Mouse (Mus musculus): Measurements from ENCODE around the gene Khdrbs1.
"Not testable (repeated sequence)": the region's sequence is repeated elsewhere in the genome, so short reads cannot be mapped to it uniquely, and the experiment has no call there.

Khdrbs1 gene

DNA sequence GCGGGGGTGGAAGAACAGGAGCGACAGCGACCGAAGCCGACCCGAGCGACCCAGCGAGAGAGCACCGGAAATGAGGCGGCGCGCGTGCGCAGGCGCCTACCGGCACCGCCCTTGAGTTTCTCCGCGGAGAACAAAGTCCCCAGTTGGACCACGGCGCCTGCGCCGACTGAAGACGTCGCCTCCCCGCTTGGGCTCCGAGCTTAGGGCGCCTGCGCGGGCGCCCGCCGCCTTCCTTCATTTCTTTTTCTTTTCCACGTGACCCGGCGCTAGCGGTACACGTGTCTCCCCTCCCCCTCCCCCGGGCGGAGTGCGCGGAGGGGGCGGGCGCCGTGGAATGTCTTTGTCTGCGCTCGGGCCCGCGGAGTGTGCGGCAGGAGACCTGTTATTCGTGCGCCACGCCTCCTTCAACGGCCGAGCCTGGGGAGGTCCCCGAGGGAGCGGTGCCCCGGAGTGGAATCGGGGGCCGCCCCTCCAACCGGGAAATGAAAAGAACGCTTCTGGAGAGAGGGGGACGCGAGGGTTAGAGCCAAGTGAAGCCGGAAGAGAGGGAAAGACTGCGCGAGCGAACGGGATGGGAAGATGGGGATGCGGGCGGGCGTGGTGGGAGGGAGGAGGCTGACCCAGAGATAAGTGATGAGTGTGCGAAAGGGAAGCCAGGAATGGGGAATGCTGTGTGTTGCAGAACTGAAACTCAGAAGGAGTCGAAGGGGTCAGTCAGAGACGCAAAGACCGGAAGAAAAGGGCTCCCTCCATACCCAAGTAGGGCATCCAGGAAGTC is at the start of gene Khdrbs1:
Gene Khdrbs1, minus strand, starts transcription at position 72 of the 778 bp plus-strand sequence.
- peak; percentile 89 for DNase-seq (ENCODE audit: low spot score)

DNA sequence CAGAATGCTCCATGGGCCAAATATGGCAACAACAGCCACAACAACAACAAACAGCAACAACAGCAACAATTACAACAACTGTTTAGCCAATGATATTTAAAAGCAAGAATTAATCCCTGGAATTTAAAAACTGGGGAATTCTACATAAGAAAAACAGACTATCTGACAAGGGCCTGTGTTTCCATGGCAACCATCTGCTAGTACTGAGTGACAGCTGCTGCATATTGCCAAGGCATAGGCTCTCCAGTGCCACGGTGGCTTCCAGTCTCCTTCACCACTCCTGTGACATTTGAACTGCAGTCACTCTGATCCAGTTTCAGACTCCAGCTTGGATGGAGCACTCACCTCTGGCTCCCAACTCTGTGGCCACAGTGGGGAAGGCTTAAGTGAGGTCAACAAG is 49.3 kb upstream of the Khdrbs1 start:
- DNase-seq (ENCODE audit: low spot score) = no peak

DNA sequence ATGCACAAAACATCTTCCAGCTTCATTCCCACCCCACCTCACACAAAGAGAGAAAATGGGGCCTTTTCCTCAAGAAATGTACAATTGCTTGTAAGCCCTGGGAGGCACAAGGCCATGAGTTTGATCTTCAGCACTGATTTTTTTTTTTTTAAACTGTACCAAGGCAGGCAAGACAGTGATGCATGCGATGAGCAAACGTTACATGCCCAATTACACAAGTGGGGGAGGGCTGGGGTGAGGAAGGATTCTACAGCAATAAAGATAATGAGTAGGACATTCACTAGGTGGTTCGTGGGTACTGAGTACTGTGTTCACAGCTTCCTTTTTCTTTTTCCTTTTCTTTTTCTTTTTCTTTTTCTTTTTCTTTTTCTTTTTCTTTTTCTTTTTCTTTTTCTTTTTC is 48.4 kb upstream of the Khdrbs1 start:
- DNase-seq (ENCODE audit: low spot score) = no peak

DNA sequence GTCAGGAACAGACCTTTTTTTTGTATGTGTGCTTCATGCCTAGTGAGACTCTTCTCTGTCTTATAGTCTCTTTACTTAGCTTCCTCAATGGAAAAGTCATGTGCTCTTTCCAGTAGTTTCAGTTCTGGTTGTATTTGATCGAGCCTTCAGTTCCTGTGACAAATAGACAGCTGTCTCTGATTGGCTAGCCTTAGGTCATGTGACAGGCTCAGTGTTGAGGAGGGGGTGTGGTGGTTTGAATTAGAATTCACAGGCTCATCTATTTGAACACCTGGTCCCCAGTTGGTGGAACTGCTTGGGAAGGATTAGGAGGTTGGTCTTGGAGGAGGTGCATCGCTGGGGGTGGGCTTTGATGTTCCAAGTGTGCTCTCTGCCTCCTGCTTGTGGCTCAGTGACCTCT is 47.5 kb upstream of the Khdrbs1 start:
- no peak for DNase-seq (ENCODE audit: low spot score)

DNA sequence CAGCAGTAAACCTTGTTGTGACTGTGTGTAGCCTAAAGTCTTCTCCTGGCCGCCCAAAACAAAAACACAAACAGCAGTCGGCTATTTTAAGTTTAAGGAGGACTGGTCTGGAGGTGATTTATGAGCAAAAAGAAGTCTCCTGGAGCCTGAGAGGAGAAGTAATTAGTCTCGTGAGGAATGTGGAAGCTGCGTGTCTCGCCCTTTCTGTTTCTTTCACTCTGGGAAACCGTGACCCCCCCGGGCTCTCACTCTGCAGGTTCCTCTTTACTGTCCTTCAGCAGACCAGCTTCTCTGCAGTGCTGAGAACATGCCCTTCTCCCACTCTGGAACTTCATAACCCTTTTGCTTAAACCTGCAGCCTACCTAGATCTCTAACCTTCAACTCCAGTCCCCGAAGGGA is 46.6 kb upstream of the Khdrbs1 start:
- DNase-seq (ENCODE audit: low spot score) = no peak

DNA sequence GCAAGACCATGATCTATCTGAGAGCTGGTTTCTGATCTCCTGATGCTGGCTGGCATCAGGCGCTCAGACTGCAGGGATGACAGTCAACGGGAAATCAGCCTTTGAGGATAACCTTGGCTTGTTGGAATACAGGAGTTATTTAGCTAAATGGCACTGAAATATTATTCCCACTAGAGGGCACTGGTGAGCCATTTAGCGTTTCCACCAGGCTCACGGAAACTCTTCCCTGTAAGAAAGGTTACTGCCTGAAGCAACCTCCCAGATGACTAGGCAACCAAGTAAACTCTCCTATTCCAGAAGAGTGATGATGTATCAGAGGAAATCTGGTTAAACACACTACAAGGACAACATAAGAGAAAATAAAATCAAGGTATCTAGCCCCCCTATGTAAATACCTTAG is 43.1 kb upstream of the Khdrbs1 start:
- no peak for DNase-seq (ENCODE audit: low spot score)

DNA sequence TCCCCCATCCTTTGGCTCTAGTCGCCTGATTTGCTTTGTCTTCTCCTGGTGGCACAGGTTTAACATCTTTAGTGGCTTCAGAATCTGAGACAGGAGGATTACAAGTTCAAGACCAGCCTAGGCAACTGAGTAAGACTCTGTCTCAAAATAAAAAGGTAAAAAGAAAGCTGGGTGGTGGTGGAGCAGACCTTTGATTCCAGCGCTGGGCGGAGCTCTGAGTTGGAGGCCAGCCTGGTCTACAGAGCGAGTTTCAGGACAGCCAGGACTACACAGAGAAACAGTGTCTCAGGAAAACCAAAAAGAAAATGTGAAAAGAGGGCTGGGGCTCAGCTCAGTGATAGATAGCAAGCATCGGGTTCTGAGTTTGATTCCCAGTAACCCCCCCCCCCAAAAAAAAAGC is 41.4 kb upstream of the Khdrbs1 start:
- DNase-seq (ENCODE audit: low spot score) = no peak

DNA sequence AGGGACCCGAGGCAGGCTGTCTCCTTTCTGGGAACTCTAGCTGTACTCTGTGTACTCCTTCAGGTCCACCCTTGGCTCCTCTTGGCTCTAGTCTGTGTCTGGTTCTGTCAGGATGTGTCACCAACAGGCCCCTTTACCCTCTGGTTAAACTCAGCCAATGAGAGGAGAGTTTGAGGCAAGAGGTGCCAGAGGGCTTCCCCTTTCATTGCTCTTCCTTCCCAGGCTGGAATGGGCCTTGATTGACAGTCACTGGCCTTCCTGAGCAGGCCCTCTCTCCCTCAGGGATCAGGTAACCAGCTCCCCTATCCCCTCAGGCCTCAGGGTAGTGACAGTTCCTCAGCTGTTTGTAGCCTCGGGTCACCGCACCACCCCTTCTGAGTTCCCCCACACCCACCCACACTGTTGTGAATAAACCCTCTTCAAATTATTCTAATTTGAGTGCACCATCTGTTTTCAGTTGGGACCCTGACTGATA is 40.8 kb upstream of the Khdrbs1 start:
- DNase-seq (ENCODE audit: low spot score) = no peak

DNA sequence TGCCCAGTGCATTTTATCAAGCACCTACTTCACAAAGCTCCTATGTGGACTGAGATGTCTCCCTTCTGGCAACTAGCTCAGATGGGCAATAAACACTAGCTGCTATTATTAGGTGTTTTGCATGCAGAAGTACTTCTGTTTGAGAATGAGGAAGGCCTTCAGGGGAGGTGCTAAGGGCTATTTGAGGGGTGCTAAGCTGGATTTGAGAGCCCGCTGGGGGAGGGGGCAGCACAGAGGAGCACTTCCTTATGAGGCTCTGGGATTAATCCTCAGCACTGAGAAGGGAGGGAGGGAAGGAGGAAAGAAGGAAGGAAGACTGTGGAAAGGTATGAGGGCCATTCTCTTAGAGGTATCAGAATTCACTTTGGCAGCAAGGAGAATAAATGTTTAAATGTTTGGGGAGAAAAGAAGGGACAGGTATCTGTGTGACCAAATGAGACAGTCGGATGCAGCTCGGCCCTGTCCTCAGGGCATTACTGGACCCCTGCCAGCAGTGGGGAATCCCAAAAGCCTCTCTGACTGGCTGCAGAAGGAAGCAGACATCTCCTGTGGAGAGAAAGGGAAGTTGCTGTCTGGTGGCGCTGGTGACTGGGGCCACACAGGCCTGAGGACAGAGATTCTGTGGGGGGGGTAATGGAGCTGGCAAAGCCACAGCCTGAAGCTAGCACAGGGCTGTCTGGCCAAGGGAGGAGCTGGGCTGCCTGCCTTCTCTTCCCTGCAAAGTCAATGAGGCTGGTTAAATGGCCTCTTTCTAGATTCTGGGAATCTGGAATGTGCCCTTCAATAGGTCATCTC is 40.0 kb upstream of the Khdrbs1 start:
- DNase-seq (ENCODE audit: low spot score) = no peak

DNA sequence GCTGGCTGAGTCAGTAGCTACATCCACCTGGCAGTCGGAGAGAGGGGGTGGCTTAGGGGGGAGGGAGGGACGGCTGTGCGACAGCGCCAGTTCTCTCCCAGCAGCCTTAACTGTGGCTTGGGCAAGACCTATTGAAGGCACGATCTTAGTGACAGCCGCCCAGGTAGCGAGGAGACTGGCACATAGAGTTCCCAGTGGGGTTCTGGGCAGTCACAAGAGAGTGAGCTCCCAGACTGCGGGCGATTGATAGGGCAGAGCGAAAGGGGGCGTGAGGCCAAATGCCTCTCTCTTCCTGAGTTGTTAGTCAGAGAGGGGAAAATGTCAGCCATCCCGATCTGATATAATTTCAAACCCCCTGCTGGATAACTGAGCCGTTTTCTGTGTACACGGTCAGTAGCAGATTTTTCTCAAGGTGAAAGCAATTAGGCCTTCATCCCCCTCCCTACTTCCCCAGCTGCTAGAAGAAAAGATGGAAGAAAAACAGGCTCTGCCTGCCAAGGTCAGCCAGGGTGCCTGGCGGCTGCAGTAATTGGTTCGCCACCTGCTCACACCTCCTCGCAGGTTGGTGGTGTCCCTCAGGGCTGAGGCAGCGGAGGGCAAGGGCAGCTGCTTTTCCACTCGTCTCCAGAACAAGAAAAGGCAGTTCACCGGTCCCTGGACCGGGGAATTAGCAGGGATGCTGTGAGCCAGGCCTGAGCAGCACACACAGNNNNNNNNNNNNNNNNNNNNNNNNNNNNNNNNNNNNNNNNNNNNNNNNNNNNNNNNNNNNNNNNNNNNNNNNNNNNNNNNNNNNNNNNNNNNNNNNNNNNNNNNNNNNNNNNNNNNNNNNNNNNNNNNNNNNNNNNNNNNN is 29.8 kb upstream of the Khdrbs1 start:
- DNase-seq (ENCODE audit: low spot score) = no peak

DNA sequence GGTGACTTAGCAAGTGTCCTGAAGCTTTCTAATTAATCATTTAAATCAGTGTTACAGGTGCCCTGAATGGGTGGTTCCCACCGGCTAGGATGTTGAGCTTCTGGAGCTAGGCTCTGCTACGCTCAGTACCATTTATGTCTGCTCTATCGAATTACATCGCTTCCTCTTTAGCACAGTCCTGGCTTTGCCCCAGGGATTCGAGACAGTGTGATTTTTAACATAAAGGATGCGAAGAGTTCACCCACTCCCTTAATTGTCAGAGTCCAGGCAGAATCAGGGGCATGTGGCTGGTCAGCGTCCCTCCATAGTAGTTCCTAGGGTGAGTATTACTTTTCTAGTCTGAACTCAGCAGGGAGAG is 29.2 kb upstream of the Khdrbs1 start:
- no peak for DNase-seq (ENCODE audit: low spot score)

DNA sequence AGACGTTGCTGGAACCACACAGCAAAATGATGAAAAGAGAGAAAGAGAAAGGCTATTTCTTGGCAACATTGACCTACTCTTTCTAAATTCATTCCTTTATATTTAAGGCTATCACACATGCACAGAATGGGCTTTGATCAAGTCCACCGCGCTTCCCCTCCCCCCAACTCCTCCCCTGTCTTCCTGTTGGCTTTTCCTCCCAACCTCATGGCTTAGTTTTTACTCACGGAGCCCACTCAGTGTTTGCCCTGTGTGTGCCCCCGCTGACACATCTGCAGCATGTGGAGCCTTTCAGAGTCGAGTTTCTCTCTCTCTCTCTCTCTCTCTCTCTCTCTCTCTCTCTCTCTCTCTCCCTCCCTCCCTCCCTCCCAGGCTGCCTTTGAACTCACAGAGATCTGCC is 28.5 kb upstream of the Khdrbs1 start:
- DNase-seq (ENCODE audit: low spot score) = no peak

DNA sequence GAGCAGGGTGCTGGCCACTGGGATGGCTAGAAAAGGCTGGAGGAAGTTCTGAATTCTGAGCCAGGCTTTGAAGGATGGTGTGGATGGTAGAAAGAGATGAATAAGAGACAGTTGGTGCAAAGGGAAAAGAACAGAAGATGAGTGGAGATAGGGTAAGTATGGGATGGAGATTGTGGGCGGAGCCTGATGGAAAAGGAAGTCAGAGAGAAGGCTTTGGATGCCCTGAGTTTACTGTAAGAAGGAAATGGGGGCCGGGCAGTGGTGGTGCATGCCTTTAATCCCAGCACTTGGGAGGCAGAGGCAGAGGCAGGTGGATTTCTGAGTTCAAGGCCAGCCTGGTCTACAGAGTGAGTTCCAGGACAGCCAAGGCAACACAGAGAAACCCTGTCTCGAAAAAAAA is 26.6 kb upstream of the Khdrbs1 start:
- not testable (repeated sequence) for DNase-seq (ENCODE audit: low spot score)

DNA sequence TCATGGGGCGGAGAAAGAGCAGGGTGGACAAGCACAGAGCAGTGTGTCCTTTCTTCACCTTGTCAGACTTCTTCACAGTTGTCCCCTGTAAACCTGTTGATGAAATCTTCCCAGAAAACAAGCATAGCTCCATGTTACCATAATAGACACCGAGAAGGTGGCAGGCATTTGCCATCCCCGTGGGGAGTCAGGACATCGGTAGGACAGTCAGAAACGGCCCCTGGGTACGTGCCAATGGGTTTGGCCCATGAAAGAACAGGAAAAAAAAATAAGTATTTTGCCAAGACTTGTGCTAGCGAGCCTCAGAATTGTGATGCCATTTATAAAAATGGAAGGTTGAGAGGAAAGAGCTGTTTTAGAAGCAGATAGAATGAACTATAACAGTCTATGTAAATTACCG is 25.7 kb upstream of the Khdrbs1 start:
- DNase-seq (ENCODE audit: low spot score) = no peak

DNA sequence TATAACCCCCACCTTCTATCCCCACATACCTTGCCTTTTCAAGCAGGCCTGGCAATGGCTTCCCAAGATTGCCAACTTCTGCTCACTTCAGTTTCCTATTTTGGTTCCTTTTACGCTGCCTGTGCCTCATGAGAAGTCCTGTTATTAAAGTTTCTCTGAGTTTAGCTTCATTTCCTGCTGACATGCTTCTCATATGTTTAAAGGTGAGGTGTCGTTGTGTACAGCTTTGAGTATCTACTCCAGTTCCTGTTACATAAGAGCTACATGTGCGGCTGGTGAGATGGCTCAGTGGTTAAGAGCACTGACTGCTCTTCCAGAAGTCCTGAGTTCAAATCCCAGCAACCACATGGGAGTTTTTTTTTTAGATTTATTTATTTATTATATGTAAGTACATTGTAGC is 23.2 kb upstream of the Khdrbs1 start:
- DNase-seq (ENCODE audit: low spot score) = no peak

DNA sequence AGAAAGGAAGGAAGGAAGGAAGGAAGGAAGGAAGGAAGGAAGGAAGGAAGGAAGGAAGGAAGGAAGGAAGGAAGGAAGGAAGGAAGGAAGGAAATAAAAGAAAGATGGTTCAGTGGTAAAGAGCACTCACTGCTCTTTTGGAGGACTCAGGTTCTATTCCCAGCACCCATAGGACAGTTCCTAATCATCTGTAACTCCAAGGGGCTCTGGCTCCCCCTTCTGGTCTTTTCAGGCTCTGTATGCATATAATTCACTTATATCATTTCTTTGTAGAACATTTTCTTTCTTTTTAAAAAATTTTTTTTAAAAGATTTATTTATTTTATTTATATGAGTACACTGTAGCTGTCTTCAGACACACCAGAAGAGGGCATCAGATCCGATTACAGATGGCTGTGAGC is 20.4 kb upstream of the Khdrbs1 start:
- DNase-seq (ENCODE audit: low spot score) = not testable (repeated sequence)

DNA sequence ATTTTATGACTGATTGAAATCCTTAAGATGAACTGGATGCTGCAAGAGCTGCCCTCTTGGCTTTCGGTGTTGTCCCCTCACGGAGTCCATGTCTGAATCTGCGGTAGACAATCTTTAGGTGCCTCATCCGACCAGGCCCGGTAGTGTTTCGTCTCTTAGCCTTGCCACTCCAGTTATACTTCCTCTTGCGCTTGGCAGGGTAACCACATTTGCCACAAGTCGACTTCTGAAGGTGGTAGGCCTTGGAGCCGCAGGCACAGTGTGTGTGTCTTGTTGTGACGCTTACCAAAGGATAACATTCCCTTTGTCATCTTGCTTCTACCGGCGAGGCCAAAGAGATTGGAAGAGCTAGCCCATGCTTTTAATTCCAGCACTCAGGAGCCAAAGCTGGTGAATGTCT is 19.5 kb upstream of the Khdrbs1 start:
- no peak for DNase-seq (ENCODE audit: low spot score)

DNA sequence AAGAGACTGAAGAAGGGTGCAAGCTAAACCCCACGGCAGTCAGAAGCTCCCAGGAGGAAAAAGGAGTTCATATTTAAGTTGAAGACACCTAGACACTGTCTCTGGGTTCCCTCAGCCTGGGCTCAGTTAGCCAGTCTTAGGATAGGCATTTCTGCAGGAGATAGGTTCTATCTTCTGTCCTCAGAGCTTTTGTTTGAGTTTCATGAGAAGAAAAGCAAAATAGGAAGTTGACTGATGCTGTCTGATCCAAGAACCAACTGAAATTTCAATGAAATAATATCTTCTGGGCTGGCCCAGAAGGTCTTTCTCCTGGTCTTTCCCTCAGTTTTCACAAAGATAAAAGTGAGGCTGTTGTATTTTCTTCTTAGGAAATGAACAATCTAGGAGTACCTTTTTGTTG is 13.4 kb upstream of the Khdrbs1 start:
- no peak for DNase-seq (ENCODE audit: low spot score)

DNA sequence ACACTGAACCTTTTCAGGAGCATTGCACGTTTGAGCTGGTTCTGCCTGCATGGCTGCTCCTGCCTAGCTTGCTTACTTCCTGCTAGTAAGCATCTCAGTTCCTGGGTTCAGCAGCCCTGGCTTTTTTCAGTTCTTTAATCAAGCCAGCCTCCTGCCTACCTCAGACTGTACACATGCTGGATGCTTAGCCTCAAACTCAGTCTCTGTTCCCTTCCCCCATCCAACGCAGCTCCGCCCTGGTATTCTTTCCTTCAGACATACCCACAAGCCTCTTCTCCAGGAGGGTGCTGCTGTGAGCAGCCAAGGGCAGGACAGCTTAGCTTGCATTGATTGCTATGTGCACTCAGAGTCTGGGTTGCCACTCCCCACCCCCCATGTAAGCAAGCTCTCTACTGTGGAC is 12.6 kb upstream of the Khdrbs1 start:
- no peak for DNase-seq (ENCODE audit: low spot score)

DNA sequence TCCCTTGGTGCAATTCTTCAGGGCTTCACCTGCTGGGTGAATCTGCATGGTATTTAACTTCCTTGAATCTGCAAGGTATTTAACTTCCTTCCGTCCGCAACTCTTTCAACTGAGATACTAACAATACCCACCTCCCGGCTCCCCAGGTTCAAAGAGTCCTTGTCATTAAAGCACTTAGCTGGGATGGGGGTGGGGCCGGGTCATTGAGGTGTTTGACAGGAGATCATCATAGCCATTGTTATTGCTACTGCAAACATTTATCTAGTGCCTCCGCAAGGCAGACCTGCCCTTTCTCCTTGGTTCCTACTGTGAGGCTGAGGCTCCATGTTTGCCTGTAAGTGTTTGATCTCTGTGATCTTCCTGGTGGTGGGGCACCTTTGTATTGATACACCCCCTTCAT is 8.3 kb upstream of the Khdrbs1 start:
- no peak for DNase-seq (ENCODE audit: low spot score)

DNA sequence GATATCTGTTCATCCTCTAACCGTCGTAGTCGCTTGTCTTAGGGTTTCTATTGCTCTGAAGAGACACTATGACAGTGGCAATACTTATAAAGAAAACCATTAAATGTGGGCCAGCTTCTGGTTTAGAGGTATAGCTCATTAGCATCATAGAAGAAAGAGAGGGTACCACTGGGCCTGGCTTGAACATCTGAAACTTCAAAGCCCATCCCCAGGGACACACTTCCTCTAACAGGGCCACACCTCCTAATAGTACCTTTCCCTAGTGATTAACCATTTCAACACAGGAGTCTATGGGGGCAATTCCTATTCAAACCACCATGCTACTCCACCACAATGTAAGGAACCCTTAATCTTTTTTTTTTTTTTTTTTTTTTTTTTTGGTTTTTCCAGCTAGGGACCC is 4.5 kb upstream of the Khdrbs1 start:
- DNase-seq (ENCODE audit: low spot score) = no peak

DNA sequence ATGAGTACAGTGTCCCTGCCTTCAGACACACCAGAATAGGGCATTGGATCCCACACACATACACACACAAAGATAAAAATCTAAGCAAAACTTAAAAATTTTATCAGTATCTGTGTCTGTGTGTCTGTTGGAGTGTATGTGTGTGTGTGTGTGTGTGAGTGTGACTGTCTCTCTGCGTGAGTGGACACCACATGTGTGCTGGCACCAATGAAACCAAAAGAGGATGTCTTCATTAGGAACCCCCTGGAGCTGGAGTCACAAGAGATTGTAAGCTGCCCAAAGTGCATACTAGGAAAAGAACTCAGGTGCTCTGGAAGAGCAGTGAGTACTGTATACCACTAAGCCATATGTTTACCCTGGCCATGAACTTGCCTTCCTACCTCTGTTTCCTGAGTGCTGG is 4.0 kb upstream of the Khdrbs1 start:
- DNase-seq (ENCODE audit: low spot score) = no peak

DNA sequence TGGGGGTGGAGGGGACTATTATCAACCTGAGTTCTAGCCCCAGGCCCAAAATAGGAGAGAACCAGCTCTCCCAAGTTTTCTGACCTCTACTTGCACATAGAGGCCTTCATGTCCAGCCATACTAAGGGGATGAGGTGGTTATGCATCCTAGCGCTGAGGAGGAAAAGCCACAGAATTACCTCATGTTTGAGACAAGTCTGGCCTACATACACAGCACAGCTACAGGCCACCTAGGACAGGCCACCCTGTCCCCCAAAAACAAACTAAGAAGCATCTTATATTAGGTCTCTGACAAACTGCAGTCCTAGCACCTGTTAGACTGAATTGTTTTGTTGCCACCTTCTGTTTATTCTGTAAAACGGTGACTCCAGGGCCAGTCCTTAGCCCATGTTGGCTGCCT is 1.4 kb upstream of the Khdrbs1 start:
- no peak for DNase-seq (ENCODE audit: low spot score)
